Mouse (Mus musculus) hindbrain, embryonic 16.5 days (tissue): ENCODE measurements around the gene Klhl42. TPM values are rescaled to one million over a fixed set of nuclear protein-coding genes. Genes with fewer than 3 reads are reported as not detected.

ENCODE experiments used
- ATAC-seq: fragments of 200-750 bp; cut with Nextera tagmentation; 2 replicates; pipeline ENCODE4 v1.8.0; 2017; ENCODE audit warnings: moderate TSS enrichment, moderate library complexity
- H3K27ac ChIP-seq: fragments of 300-500 bp; sonication (generic); 2 replicates; pipeline ENCODE4 v1.5.1; 2014; ENCODE audit warnings: low read depth, mild to moderate bottlenecking, control low read depth, low read length, moderate library complexity
- H3K27me3 ChIP-seq: fragments of 300-500 bp; sonication (generic); replicated peaks from 2 replicates; pipeline ENCODE4 v1.6.1; 2014; ENCODE audit warnings: low read length; ENCODE audit not compliant: control insufficient read depth, insufficient read depth
- H3K36me3 ChIP-seq: fragments of 300-500 bp; sonication (generic); 2 replicates; pipeline ENCODE4 v1.6.1; 2014; ENCODE audit warnings: mild to moderate bottlenecking, low read length, moderate library complexity, mixed read lengths; ENCODE audit not compliant: control insufficient read depth, insufficient read depth
- H3K4me1 ChIP-seq: fragments of 300-500 bp; sonication (generic); 2 replicates; pipeline ENCODE4 v1.6.1; 2014; ENCODE audit warnings: low read depth, low read length; ENCODE audit not compliant: control insufficient read depth, insufficient read depth
- H3K4me2 ChIP-seq: fragments of 300-500 bp; sonication (generic); 2 replicates; pipeline ENCODE4 v1.6.1; 2014; ENCODE audit warnings: mild to moderate bottlenecking, low read length, control low read depth, moderate library complexity
- H3K4me3 ChIP-seq: fragments of 300-500 bp; sonication (generic); 2 replicates; pipeline ENCODE4 v1.5.1; 2014; ENCODE audit warnings: mild to moderate bottlenecking, low read length, control low read depth, moderate library complexity
- H3K9ac ChIP-seq: fragments of 300-500 bp; sonication (generic); 2 replicates; pipeline ENCODE4 v1.6.1; 2014; ENCODE audit warnings: low read depth, mild to moderate bottlenecking, control low read depth, low read length, moderate library complexity
- H3K9me3 ChIP-seq: fragments of 300-500 bp; sonication (generic); 2 replicates; pipeline ENCODE4 v1.6.1; 2014; ENCODE audit warnings: mild to moderate bottlenecking, low read length, moderate library complexity; ENCODE audit not compliant: control insufficient read depth
- WGBS: fragments of 180-500 bp; shearing (Covaris S2); extraction: QIAGEN DNeasy Blood & Tissue Kit; methylation state at CpG from one replicate; pipeline ENCODE4 v1.1.7; 2014; 5-methylcytosine and 5-hydroxymethylcytosine counted together
- polyA plus RNA-seq: library from polyadenylated mRNA; unstranded; fragments of >200 nt; fragmentation: Nextera tagmentation; extraction: Ambion mirVana; gene quantifications from 2 replicates; pipeline ENCODE4 v1.2.1, GENCODE M21; 2015

Klhl42 gene
- polyA plus RNA-seq, 1 experiment from 2014 or later = 6.3 TPM

DNA sequence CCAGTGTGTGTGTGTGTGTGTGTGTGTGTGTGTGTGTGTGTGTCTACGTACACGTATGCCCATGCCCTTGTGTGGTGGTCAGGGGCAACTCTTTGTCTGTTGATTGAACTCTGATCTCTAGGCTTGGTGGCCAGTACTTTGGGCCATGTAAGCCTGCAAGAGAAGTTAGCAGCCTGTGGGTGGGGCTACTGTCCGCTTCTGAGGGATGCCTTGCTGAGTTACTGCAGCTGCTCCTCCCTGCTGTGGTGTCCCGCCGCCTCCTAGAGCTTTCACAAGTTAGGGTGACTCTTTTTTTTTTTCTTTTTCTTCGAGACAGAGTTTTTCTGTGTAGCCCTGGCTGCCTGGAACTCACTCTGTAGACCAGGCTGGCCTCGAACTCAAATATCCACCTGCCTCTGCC is 31.9 kb upstream of the Klhl42 start:
- H3K4me3 ChIP-seq = no peak overlapping the region
- no peak overlapping the region for H3K9ac ChIP-seq
- H3K27me3 ChIP-seq = no peaks in the 10 kb centered on the region
- no peak for ATAC-seq
- H3K36me3 ChIP-seq = 0 out of 2 replicates have a peak, but pooled peaks cover 7% of the 10 kb centered on the region
- 71% methylated on average over 7 of the region's 7 CpGs for WGBS
- no peak overlapping the region for H3K4me2 ChIP-seq
- no peaks in the 10 kb centered on the region for H3K9me3 ChIP-seq
- no peak overlapping the region for H3K27ac ChIP-seq
- no peaks in the 10 kb centered on the region for H3K4me1 ChIP-seq

DNA sequence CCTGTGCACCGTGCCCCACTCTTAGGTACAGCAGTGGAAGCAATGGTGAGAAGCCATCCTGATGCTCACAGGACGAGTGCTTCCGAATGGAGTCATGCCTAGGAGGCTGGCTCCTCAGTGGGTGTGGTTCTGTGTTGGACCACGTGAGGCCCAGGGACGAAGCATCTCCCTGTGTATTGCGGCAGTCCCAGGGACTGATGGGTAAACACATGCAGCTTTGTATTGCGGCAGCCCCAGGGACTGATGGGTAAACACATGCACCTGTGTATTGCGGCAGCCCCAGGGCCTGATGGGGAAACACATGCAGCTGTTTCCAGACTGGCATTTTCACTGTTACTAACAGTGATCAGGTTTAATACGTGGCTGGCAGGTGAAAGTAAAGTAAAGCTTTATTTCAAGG is 29.5 kb upstream of the Klhl42 start:
- no peak overlapping the region for H3K9ac ChIP-seq
- no peak overlapping the region for H3K27ac ChIP-seq
- no peak overlapping the region for H3K4me2 ChIP-seq
- H3K4me3 ChIP-seq = no peak overlapping the region
- no peaks in the 10 kb centered on the region for H3K27me3 ChIP-seq
- H3K9me3 ChIP-seq = no peaks in the 10 kb centered on the region
- 73% methylated on average over 9 of the region's 9 CpGs for WGBS
- H3K4me1 ChIP-seq = no peaks in the 10 kb centered on the region
- ATAC-seq = peak; percentile 76; the same call in 1 of the 2 replicates
- H3K36me3 ChIP-seq = 0 out of 2 replicates have a peak, but pooled peaks cover 7% of the 10 kb centered on the region

DNA sequence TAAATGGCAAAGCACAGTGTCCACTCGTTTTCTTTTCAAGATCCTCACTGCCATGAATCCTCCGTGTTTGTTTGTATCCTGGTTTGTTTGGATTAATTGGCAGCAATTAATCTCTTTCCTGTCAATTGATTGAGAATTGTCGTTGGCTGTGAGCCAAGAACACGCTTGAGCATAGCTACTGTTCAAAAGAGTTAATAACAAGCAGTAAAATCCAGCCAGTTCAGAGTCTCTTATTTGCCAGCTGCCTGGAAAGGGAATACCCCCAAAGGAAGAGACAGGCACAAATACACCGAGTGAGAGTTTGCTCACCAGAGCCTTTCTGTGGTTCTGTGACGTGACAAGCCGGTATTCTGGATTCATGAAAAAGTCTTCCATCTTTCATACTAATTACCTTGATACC is 29.1 kb upstream of the Klhl42 start:
- no peak overlapping the region for H3K9ac ChIP-seq
- H3K27me3 ChIP-seq = no peaks in the 10 kb centered on the region
- no peak overlapping the region for H3K27ac ChIP-seq
- no peak overlapping the region for H3K4me3 ChIP-seq
- no peaks in the 10 kb centered on the region for H3K9me3 ChIP-seq
- ATAC-seq = no peak
- WGBS = 57% methylated on average over 7 of the region's 7 CpGs
- no peaks in the 10 kb centered on the region for H3K4me1 ChIP-seq
- peaks cover 10% of the 10 kb centered on the region; the same call in 1 of the 2 replicates for H3K36me3 ChIP-seq
- H3K4me2 ChIP-seq = no peak overlapping the region

DNA sequence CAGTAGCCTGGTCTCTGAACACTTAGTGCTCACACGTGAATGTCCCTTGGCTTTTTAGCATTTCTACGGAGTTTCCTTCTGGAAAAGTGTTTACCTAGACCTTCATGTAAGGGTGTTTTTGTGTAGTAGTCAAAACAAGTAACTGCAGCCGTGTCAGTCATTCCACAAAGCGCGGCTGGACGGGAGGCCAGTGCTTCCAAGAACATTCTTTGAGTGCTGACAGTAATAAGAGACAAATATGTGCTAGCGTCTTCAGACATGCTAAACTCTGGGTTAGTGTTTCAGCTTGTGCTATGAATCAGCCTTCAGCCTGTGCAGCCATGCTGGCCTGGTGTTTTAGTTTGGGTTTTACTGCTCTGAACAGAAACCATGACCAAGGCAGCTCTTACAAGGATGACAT is 28.5 kb upstream of the Klhl42 start:
- ATAC-seq = no peak
- no peak overlapping the region for H3K4me3 ChIP-seq
- H3K9me3 ChIP-seq = no peaks in the 10 kb centered on the region
- H3K27me3 ChIP-seq = no peaks in the 10 kb centered on the region
- no peak overlapping the region for H3K27ac ChIP-seq
- WGBS = 88% methylated on average over 7 of the region's 7 CpGs
- no peaks in the 10 kb centered on the region for H3K4me1 ChIP-seq
- H3K9ac ChIP-seq = no peak overlapping the region
- peaks cover 16% of the 10 kb centered on the region for H3K36me3 ChIP-seq
- H3K4me2 ChIP-seq = no peak overlapping the region

DNA sequence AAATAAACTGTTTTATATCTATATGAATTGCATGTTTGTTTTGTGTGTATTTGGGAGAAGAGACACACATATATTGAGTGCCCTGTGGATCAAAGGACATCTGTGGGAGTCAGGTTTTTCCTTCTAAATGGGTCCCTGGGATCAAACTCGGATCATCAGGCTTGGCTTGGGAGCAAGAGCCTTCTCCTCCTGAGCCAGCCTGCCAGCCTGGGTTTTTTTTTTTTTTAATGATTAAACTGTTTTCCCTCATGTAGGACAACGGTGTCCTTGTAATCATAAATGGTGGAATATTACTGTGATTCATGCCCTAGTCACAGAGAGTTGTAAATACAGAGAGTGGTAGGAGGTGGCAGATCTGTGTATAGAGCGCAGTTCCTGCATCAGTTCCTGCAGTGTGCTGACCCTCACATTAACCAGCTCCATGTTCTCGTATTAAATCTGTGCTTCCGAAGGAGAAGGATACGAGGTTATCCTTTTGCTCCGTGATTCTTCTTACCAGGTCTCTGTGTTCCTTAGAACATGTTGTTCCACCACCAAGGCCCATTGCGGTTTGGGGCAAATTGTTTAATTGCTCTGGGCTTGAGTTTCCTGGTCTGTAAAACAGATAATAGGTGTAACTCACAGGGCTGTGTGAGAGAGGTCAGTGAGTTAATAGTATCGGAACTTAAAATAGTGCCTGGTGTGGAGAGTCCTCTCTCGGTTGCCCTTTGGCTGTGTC is 26.8 kb upstream of the Klhl42 start:
- H3K4me1 ChIP-seq = no peaks in the 10 kb centered on the region
- peaks cover 16% of the 10 kb centered on the region for H3K36me3 ChIP-seq
- H3K27me3 ChIP-seq = no peaks in the 10 kb centered on the region
- H3K27ac ChIP-seq = no peak overlapping the region
- H3K4me2 ChIP-seq = no peak overlapping the region
- ATAC-seq = no peak
- H3K4me3 ChIP-seq = no peak overlapping the region
- no peaks in the 10 kb centered on the region for H3K9me3 ChIP-seq
- WGBS = 94% methylated on average over 10 of the region's 10 CpGs
- H3K9ac ChIP-seq = no peak overlapping the region

DNA sequence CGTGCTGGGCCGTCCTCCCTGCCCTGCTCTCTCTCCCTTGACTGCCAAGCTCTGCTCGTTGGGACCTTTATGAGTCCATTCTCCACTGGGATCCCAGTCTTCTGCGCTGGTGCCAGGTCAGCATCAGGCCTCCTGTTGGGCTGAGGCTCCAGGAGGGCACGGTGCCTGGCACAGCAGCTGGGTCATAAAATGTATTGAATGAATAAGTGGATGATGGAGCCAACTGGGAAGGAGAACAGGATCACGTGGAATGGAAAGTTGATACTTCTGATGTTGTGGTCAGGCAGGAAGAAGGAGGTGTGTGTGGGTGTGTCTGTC is 26.3 kb upstream of the Klhl42 start:
- no peak for ATAC-seq
- Histone ChIP-seq H3K4me2 (no peak overlapping the region), H3K27me3 (no peaks in the 10 kb centered on the region), H3K9ac (no peak overlapping the region), H3K4me3 (no peak overlapping the region), H3K27ac (no peak overlapping the region), H3K9me3 (no peaks in the 10 kb centered on the region), H3K4me1 (no peaks in the 10 kb centered on the region), H3K36me3 (peaks cover 16% of the 10 kb centered on the region)
- 87% methylated on average over 6 of the region's 6 CpGs for WGBS

DNA sequence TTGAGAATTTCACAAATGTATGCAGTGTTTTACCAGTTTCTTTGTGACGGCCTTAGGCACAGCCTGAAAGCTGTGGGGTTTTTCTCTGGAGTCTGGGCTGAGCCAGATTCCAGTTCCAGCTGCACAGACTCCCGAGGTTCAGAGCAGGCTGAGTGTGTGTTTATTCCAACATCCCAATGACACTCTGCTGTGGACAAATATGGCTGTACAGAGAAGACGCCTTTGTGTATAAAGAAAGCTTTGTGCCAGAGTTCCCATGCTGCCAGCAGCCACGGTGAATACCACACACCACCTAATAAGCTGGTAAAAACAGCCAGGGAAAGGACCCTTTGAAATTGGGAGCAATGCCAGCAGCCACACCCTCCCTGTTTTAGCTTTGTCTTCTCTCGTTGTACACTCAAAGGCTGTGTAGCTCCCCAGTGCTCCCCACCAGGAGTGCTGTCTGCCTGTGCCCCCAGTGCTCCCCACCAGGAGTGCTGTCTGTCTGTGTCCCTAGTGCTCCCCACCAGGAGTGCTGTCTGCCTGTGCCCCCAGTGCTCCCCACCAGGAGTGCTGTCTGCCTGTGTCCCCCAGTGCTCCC is 15.3 kb upstream of the Klhl42 start:
- peaks cover 8% of the 10 kb centered on the region for H3K36me3 ChIP-seq
- no peak overlapping the region for H3K9ac ChIP-seq
- no peak overlapping the region for H3K4me2 ChIP-seq
- no peak overlapping the region for H3K27ac ChIP-seq
- H3K27me3 ChIP-seq = no peaks in the 10 kb centered on the region
- H3K4me1 ChIP-seq = no peaks in the 10 kb centered on the region
- H3K9me3 ChIP-seq = no peaks in the 10 kb centered on the region
- WGBS = 34% methylated on average over 5 of the region's 5 CpGs
- peak; percentile 45; the same call in 1 of the 2 replicates for ATAC-seq
- no peak overlapping the region for H3K4me3 ChIP-seq

DNA sequence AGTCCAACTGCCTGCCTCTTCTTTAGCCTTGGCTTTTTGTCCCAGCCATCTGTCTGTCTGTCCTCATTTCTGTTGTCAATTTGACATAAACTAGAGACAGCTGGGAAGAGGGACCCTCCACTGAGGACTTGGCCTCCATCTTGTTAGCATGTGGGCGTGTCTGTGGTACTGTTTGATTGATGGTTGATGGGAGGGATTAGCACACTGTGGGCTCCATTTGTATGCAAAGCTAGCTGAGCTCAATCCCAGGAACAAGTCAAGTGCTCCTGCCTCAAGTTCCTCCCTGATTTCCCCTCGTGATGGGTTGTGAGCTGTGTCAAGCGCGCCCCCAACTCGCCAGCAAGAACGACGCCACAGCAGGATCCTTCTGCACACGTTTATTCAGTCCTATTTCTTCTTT is 14.3 kb upstream of the Klhl42 start:
- Histone ChIP-seq H3K4me2 (no peak overlapping the region), H3K4me3 (no peak overlapping the region), H3K36me3 (no peaks in the 10 kb centered on the region; the same call in 1 of the 2 replicates), H3K27me3 (no peaks in the 10 kb centered on the region), H3K9me3 (no peaks in the 10 kb centered on the region), H3K9ac (no peak overlapping the region), H3K27ac (no peak overlapping the region), H3K4me1 (no peaks in the 10 kb centered on the region)
- ATAC-seq = no peak
- WGBS = 61% methylated on average over 8 of the region's 8 CpGs

DNA sequence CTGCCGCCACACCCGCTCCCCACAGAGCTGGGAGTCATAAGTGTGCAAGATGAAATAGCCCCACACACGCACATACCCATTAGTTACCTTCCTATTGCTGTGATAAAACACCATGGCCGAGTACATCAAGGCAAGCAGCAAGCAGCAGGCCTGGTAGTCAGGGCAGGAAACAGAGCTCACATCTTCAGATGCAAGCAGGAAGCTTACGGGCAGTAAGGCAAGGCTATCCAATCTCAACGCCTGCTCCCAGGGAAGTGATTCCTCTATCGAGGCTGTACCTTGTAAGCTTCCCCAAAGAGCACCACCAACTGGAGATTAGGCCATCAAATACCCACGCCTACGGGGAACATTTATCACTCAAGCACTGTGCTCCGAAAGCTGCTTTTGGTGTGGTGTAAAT is 11.3 kb upstream of the Klhl42 start:
- no peaks in the 10 kb centered on the region for H3K27me3 ChIP-seq
- H3K9ac ChIP-seq = no peak overlapping the region
- WGBS = 88% methylated on average over 10 of the region's 10 CpGs
- H3K4me1 ChIP-seq = no peaks in the 10 kb centered on the region
- H3K9me3 ChIP-seq = no peaks in the 10 kb centered on the region
- H3K27ac ChIP-seq = no peak overlapping the region
- no peak overlapping the region for H3K4me2 ChIP-seq
- no peak for ATAC-seq
- no peaks in the 10 kb centered on the region for H3K36me3 ChIP-seq
- no peak overlapping the region for H3K4me3 ChIP-seq
